Mouse (Mus musculus) frontal cortex, adult (tissue): ENCODE data around the gene Pyroxd2.
A peak's percentile ranks its signal among the peaks of the same experiment; 100 is the strongest.
"Not testable (repeated sequence)": the region's sequence is repeated elsewhere in the genome, so short reads cannot be mapped to it uniquely, and the experiment has no call there.

Source experiments
- ATAC-seq: cut with Nextera tagmentation; 2 replicates; pipeline ENCODE4 v1.9.2; 2017; ENCODE audit warnings: mild to moderate bottlenecking, moderate library complexity, mixed read lengths; ENCODE audit not compliant: low TSS enrichment

Gene Pyroxd2

DNA sequence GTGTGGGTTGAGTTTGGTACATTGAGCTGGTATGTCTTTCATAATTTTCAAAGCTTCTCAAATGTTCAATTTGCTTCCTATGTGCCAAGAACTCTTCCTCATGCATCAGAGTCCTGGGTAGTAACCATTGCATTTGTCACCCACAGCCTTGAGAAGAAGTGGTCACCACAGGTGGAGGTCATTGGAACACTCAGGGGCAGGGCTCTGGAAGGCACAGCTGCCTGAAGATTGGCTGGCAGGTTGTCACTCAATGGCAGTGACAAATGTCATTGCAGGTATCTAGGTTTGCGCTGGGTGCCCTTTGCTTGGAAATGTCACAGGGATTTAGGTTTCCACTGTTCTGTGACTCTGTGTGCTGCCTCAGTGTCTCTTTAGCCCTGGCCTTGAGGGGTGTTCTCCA is 62.3 kb downstream of the Pyroxd2 start:
- no peak for ATAC-seq

DNA sequence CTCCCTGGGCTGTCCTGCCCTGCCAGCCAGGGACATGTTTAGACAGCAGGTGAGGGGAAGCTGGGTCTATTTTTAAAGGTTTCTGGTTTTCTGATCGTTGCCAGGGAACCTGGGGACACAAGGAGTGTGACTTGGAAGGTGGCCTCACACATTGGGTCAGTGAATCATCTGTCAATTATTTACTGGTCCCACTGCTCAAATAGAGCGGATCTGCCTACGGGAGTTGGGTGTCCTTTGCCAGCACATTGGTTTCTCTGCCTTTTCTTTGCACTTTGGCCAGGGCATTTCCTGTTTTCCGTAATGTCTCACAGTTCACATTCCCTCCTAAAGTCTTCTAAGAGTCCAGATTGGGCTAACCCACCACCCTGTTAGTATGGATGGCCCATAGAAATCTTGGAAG is 62.8 kb downstream of the Pyroxd2 start:
- no peak for ATAC-seq

DNA sequence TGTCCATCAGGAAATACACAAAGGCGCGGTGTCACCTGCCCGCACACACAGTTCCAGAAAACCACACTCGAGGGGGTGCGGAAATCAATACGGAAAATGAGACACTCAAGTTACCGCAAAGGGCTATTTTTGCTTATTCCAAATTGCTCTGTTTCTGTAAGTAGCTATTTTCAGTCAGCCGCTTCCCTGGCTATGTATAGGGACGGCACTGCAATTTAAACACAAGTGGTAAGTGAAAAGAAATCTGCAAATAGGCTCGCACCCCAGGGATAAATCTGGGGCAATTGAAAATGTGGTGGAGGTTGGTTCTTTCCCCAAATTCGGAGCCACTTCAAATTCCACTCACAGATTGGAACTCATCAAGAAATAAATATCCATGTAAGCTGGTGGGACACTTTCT is 63.3 kb downstream of the Pyroxd2 start:
- ATAC-seq: peak; percentile 93

- not testable (repeated sequence) for ATAC-seq
Observed at GRCm38 (mm10) chr19:42682776-42683175, 69.8 kb downstream of the Pyroxd2 start.

DNA sequence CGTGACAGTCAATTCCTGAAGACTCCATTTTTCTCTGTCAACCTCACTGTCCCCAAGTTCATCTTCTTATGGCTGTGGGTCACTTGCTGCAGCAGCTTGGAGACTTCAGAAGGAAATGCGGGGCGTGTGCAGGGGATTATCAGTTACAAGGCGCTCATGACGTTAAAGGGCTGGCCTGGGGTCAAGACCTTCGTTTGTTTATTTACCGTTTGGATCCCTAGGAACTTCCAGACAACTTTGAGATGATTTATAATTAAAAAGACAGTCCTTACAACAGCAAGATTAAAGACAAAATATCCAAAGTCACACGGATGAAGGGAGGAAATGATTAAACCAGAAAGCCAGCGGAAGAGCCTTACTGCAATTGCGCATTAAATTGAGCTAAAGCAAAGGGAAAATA is 74.4 kb downstream of the Pyroxd2 start:
- no peak for ATAC-seq

GRCm38 (mm10) chr19:42677452-42677851 is 75.1 kb downstream of the Pyroxd2 start:
- ATAC-seq: no peak

DNA sequence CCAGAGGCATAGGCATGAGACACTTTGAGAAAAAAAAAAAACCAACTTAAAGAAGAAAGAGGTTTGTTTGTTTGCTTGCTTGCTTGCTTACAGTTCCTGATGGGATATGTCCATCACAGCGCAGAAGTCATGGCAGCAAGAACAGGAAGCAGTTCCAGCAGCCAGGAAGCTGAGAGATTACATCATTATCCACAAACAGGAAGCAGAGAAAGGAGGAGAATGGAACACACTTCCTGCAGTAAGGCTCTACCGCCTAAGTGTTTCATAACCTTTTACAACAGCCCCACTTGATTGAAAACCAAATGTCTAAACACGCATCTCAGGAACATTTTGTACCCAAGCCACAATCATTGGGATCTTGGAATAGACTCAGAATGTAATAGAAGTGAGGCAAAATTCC is 75.6 kb downstream of the Pyroxd2 start:
- ATAC-seq: no peak
